Mouse (Mus musculus): ENCODE data around the gene Tmem131. TPM values are rescaled to one million over a fixed set of nuclear protein-coding genes. Genes with fewer than 3 reads are reported as not detected.

Gene Tmem131
- polyA plus RNA-seq, 1 experiment from 2014 or later: 14.9 TPM

DNA sequence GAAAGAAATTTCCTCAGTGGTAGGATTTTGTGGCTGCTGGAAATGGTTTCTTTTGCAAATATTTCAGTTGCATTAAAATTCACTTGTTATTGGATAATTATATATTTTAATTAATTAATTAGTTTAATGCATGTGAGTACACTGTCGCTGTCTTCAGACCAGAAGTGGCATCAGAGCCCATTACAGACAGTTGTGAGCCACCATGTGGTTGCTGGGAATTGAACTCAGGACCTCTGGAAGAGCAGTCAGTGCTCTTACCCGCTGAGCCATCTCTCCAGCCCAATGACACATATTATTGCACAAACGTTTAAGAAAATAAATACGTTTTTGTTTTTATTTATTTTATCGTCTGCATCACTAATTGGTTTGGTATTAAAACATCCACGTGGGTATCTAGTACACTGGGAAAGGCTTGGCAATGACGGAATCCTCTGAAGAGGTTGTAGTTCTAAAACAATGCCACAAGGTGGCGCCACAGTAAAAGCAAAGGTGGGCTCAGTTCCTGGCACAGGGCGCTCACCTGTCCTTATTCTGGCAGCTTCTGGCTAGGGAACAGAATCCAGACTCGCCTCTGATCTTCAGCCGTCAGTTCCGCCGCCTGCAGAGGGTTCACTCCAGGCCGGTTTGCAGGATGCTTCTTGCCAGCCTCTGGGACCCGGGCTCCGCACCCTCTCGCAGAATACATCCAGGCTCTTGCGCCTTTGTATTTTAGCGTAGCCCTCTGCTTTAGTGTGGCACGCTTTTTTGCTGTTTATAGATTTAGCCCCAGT lies 158.9 kb downstream of the Tmem131 start:
- 4% methylated on average over 20 of the region's 20 CpGs for WGBS (ENCODE audit: insufficient replicate concordance)
- Histone ChIP-seq H3K27me3 (replicated peaks) (peaks cover 21% of the 10 kb centered on the region), H3K4me1 (peaks cover 29% of the 10 kb centered on the region), H3K9ac (peak overlapping the region; percentile 58), H3K27ac (no peak overlapping the region), H3K36me3 (no peaks in the 10 kb centered on the region), H3K4me3 (peak overlapping the region; percentile 49), H3K4me2 (peak overlapping the region; percentile 78), H3K9me3 (replicated peaks) (no peaks in the 10 kb centered on the region)
- ATAC-seq: peak; percentile 63

DNA sequence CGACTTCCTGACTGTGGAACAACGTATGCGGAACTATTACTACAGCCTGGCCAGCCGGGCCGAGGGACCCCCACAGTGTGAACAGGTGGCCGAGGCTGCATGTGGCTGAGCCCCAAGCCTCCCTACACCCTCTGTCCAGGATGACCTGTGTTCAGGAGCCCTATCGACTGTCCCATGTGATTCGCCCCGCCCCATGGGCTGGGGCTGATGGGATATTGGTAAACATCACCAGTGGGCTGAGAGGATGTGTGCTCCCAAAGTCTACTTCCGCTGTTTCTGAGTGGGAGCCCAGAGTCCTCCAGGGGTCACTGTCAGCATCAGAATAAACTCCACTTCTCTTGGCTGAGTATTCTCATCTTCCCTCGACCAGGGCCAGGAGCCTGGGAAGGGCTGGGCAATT lies 161.0 kb downstream of the Tmem131 start:
- H3K4me1 ChIP-seq: peaks cover 27% of the 10 kb centered on the region
- no peaks in the 10 kb centered on the region for H3K9me3 ChIP-seq (replicated peaks)
- no peaks in the 10 kb centered on the region for H3K36me3 ChIP-seq
- no peak overlapping the region for H3K4me2 ChIP-seq
- peaks cover 21% of the 10 kb centered on the region for H3K27me3 ChIP-seq (replicated peaks)
- WGBS (ENCODE audit: insufficient replicate concordance): 66% methylated on average over 11 of the region's 11 CpGs
- ATAC-seq: no peak
- no peak overlapping the region for H3K4me3 ChIP-seq
- no peak overlapping the region for H3K9ac ChIP-seq
- no peak overlapping the region for H3K27ac ChIP-seq

DNA sequence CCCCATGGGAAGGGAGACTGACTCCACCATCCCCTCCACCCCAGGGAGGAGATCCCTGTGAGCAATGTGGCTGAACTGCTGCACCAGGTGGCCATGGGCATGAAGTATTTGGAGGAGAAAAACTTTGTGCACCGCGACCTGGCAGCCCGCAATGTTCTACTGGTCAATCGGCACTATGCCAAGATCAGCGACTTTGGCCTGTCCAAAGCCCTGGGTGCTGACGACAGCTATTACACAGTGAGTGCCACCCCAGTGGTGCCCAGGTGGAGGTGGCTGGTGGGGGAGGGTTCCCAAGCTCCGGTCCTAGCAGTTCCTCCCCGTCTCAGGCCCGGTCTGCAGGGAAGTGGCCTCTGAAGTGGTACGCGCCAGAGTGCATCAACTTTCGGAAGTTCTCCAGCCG lies 162.7 kb downstream of the Tmem131 start:
- no peak overlapping the region for H3K4me2 ChIP-seq
- no peak for ATAC-seq
- H3K4me3 ChIP-seq: no peak overlapping the region
- peaks cover 22% of the 10 kb centered on the region for H3K4me1 ChIP-seq
- no peaks in the 10 kb centered on the region for H3K9me3 ChIP-seq (replicated peaks)
- no peaks in the 10 kb centered on the region for H3K36me3 ChIP-seq
- WGBS (ENCODE audit: insufficient replicate concordance): 80% methylated on average over 13 of the region's 13 CpGs
- no peak overlapping the region for H3K9ac ChIP-seq
- H3K27me3 ChIP-seq (replicated peaks): peaks cover 21% of the 10 kb centered on the region
- no peak overlapping the region for H3K27ac ChIP-seq

- Histone ChIP-seq H3K4me2 (no peak overlapping the region), H3K9me3 (replicated peaks) (no peaks in the 10 kb centered on the region), H3K27me3 (replicated peaks) (peaks cover 22% of the 10 kb centered on the region), H3K4me1 (peaks cover 6% of the 10 kb centered on the region; the same call in 1 of the 2 replicates), H3K36me3 (no peaks in the 10 kb centered on the region), H3K27ac (no peak overlapping the region), H3K9ac (no peak overlapping the region), H3K4me3 (no peak overlapping the region)
- WGBS (ENCODE audit: insufficient replicate concordance): 67% methylated on average over 9 of the region's 9 CpGs
- no peak for ATAC-seq
Measured at GRCm38 (mm10) chr1:36772198-36772934, 171.1 kb downstream of the Tmem131 start.

DNA sequence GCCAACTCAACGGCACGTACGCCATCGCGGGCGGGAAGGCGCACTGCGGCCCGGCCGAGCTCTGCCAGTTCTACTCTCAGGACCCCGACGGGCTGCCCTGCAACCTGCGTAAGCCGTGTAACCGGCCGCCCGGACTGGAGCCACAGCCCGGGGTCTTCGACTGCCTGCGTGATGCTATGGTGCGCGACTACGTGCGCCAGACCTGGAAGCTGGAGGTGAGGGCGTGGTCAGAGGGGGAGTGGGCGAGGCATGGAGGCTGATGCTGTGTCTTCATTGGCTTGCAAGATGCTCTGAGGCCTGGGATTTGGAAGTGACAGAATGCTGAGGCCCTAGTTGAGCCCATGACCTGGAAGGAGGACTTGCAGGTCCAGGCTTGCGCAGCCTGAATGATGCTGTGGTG lies 172.5 kb downstream of the Tmem131 start:
- peaks cover 8% of the 10 kb centered on the region; the same call in 1 of the 2 replicates for H3K4me1 ChIP-seq
- H3K27me3 ChIP-seq (replicated peaks): peaks cover 22% of the 10 kb centered on the region
- peak overlapping the region; percentile 26 for H3K4me3 ChIP-seq
- ATAC-seq: no peak
- H3K4me2 ChIP-seq: peak overlapping the region; percentile 50
- WGBS (ENCODE audit: insufficient replicate concordance): 14% methylated on average over 27 of the region's 27 CpGs
- H3K27ac ChIP-seq: no peak overlapping the region
- H3K9ac ChIP-seq: no peak overlapping the region
- no peaks in the 10 kb centered on the region for H3K9me3 ChIP-seq (replicated peaks)
- no peaks in the 10 kb centered on the region for H3K36me3 ChIP-seq

GRCm38 (mm10) chr1:36769951-36770350 lies 173.5 kb downstream of the Tmem131 start:
- Histone ChIP-seq H3K9me3 (replicated peaks) (no peaks in the 10 kb centered on the region), H3K4me2 (no peak overlapping the region), H3K36me3 (no peaks in the 10 kb centered on the region), H3K4me1 (peaks cover 8% of the 10 kb centered on the region; the same call in 1 of the 2 replicates), H3K4me3 (no peak overlapping the region), H3K9ac (no peak overlapping the region), H3K27me3 (replicated peaks) (peaks cover 22% of the 10 kb centered on the region), H3K27ac (no peak overlapping the region)
- no peak for ATAC-seq
- 63% methylated on average over 1 of the region's 1 CpGs for WGBS (ENCODE audit: insufficient replicate concordance)

GRCm38 (mm10) chr1:36768786-36769185 lies 174.7 kb downstream of the Tmem131 start:
- ATAC-seq: no peak
- WGBS (ENCODE audit: insufficient replicate concordance): 67% methylated on average over 5 of the region's 5 CpGs

DNA sequence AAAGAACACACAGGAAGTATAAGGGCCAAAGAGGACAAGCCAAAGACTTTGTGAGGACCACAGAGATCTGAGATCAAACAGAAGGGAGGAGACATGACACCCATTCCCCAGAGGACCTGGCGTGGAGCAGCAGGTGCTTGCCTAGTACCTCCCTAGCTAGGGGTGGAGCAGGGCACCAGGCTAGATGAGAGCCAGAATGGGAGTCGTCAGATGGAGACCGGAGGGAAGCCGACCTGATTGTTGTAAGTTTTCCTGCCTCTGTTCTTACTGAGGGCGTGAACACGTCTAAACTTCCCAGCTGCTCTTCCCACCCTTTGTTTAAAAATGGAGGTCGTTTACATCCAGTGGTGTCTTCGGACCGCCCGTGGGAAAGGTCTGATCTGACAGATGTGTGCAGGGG lies 176.1 kb downstream of the Tmem131 start:
- Histone ChIP-seq H3K36me3 (no peaks in the 10 kb centered on the region), H3K27ac (no peak overlapping the region), H3K27me3 (replicated peaks) (peaks cover 22% of the 10 kb centered on the region), H3K4me1 (peaks cover 8% of the 10 kb centered on the region; the same call in 1 of the 2 replicates), H3K9me3 (replicated peaks) (no peaks in the 10 kb centered on the region), H3K9ac (no peak overlapping the region), H3K4me2 (no peak overlapping the region), H3K4me3 (no peak overlapping the region)
- ATAC-seq: no peak
- 43% methylated on average over 10 of the region's 10 CpGs for WGBS (ENCODE audit: insufficient replicate concordance)

More at GRCm38 (mm10) chr1:36768786-36769185, 174.7 kb downstream of the Tmem131 start:
- Histone ChIP-seq H3K27ac (no peak overlapping the region), H3K36me3 (no peaks in the 10 kb centered on the region), H3K4me2 (no peak overlapping the region), H3K4me1 (peaks cover 8% of the 10 kb centered on the region; the same call in 1 of the 2 replicates), H3K9me3 (replicated peaks) (no peaks in the 10 kb centered on the region), H3K9ac (no peak overlapping the region), H3K4me3 (no peak overlapping the region), H3K27me3 (replicated peaks) (peaks cover 22% of the 10 kb centered on the region)

DNA sequence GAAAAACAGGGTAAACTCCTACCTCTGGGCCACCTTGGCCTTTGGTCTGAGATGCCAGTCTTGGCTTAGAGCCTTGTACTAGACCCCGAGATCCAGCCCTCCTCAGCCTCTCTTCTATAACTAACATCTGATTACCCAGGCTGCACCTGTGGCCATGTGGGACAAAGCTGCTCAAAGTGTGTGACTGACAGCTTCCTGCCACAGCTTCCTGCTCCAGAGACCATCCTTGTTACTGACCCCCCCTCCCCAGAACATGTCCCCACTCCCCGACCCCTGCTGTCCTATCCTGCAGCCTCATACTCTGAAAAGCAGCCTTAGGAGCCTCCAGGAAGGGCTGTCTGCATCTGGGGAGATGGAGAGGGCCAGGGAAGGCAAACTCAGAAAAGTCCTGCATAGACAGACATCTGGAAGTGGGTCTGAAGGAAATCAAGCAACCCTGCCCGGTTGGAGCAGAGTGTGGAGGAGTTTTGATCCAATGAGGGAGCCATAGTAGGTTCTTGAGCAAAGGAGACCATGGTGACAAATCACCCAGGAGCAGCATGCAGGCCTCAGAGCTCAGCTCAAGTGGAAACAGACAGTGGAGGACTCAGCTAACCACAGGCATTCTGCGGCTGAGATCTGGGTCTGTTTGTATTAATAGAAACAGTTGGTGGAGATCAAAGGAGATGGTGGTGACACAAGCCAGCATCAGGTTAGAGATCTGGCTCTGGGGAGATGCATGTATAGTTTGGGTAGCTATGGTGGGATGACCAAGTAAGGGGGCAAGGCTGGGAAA lies 176.8 kb downstream of the Tmem131 start:
- H3K36me3 ChIP-seq: no peaks in the 10 kb centered on the region

DNA sequence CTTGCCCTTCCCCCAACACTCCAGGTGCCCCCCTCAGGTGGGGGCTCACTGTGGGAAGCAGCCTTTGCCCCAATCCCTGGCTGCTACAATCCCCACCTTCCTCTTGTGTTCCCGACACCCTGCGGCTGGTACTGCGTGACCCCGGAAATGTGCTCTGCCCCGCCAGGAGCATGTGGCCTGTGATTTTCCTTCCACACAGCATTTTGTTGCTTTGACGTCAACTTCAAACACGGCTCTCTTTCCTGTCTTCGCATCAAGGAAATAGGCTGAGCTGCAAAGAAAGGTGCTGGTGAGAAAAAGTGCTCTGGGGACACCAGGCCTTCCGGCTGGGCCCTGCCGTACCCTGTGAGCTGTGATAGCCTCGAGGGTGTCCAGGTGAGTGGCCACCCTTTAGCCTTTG lies 181.9 kb downstream of the Tmem131 start, which contains the start of gene Zap70:
Zap70 (plus strand) TSS at position 231 of the 400 bp plus-strand sequence.
- no peaks in the 10 kb centered on the region for H3K27me3 ChIP-seq (replicated peaks)
- no peak for ATAC-seq

More for the DNA sequence above, 176.8 kb downstream of the Tmem131 start:
- H3K4me1 ChIP-seq: peaks cover 8% of the 10 kb centered on the region; the same call in 1 of the 2 replicates
- H3K27ac ChIP-seq: no peak overlapping the region
- H3K4me2 ChIP-seq: no peak overlapping the region
- H3K9ac ChIP-seq: no peak overlapping the region
- ATAC-seq: no peak
- no peak overlapping the region for H3K4me3 ChIP-seq
- 25% methylated on average over 4 of the region's 4 CpGs for WGBS (ENCODE audit: insufficient replicate concordance)
- H3K9me3 ChIP-seq (replicated peaks): no peaks in the 10 kb centered on the region
- H3K27me3 ChIP-seq (replicated peaks): peaks cover 19% of the 10 kb centered on the region

DNA sequence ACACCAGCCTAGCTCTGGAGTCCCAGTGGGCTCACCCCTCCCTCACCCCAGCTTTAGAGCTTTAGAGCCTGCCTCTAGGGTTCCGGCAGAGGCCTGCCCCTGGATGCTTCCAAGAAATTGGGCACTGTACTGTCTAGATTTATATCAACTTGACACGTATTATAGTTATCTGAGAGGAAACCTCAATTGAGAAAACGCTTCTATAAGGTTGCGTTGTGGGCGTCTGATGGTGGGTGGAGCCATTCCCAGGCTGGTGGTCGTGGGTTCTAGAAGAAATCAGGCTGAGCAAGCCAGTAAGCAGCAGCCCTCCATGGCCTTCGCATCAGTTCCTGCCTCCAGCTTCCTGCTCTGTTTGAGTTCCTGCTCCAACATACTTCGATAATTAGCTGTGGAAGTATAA lies 182.4 kb downstream of the Tmem131 start:
- Histone ChIP-seq H3K4me3 (no peak overlapping the region), H3K4me2 (no peak overlapping the region), H3K27me3 (replicated peaks) (peaks cover 4% of the 10 kb centered on the region), H3K4me1 (no peaks in the 10 kb centered on the region), H3K9me3 (replicated peaks) (no peaks in the 10 kb centered on the region), H3K27ac (no peak overlapping the region), H3K36me3 (no peaks in the 10 kb centered on the region), H3K9ac (no peak overlapping the region)
- WGBS (ENCODE audit: insufficient replicate concordance): 61% methylated on average over 8 of the region's 8 CpGs
- ATAC-seq: no peak

More for the DNA sequence above, 181.9 kb downstream of the Tmem131 start, which contains the start of gene Zap70:
- Histone ChIP-seq H3K9ac (no peak within 1 kb of the TSS), H3K4me2 (no peak within 1 kb of the TSS), H3K36me3 (no peaks in the 10 kb centered on the region), H3K4me1 (no peaks in the 10 kb centered on the region), H3K27ac (no peak within 1 kb of the TSS), H3K4me3 (no peak within 1 kb of the TSS), H3K9me3 (replicated peaks) (no peaks in the 10 kb centered on the region)
- WGBS (ENCODE audit: insufficient replicate concordance): 67% methylated on average over 11 of the region's 11 CpGs
